Mouse (Mus musculus) right cerebral cortex, postnatal 10 days (tissue): ENCODE data around the gene Ngp.
"Not testable (repeated sequence)": the region's sequence is repeated elsewhere in the genome, so short reads cannot be mapped to it uniquely, and the experiment has no call there.

Source experiments
- DNase-seq, 2 experiments: peaks; one replicate each; pipeline ENCODE4 v3.0.0; 2021; ENCODE audit warnings: low spot score in 2 of 2

Gene Ngp

DNA sequence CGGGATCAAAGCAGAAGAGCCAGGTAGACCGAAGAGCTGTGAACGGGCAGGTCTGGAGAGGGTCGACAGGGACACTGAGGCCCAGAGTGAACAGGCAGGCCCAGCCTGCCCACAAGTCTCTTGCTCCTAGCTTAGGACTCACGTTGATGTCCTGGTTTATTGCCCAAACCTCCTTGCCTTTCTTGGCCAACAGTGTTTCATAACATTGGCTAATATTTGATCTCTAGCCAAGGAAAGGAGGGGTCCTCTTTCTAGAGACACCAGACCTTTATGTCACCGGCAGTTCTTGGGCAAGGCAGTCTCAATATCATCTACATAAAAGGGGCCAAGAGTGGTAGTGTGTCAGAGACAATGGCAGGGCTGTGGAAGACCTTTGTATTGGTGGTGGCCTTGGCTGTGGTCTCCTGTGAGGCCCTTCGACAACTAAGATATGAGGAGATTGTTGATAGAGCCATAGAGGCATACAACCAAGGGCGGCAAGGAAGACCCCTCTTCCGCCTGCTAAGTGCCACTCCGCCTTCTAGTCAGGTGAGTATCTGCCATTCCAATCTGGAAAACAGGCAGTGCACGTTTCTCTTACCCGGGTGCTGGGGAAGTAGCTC is at the start of gene Ngp:
Gene Ngp, plus strand, starts transcription at position 237 of the 602 bp plus-strand sequence.
- DNase-seq = no peak

DNA sequence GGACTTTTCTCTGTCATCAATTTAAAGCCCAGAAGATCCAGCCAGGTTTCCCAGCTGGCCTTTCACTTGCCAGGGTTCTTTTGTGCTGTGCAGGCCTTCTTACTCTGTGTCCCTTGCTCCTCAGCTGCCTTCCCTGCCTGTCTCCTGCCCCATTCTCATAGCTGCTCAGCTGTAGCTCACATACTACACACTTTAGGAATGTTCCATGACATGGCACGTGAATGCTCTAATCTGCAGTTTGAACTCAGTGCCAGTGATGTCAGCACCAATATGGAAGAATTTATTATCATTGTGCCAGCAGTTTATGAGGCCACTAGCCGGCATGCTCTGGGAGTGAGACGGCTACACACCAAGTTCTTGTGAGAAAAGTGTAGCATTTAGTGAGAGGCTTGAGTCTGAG is 49.7 kb upstream of the Ngp start:
- no peak for DNase-seq

DNA sequence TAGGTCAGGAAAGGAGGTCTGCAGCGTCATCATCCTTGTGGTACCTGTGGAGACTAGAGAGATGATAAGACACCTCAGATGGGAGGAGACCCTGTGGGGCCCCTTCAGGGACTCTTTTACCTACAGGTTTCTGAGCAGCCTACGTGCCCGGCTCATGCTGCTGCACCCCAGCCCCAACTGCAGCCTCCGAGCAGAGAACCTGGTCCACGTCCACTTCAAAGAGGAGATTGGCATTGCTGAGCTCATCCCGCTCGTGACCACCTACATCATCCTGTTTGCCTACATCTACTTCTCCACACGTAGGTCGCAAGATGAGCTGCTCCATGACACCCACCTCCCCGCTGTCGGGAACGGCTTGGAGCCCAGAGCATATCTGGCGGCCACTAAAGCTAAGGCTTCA is 45.7 kb upstream of the Ngp start:
- DNase-seq = no peak

DNA sequence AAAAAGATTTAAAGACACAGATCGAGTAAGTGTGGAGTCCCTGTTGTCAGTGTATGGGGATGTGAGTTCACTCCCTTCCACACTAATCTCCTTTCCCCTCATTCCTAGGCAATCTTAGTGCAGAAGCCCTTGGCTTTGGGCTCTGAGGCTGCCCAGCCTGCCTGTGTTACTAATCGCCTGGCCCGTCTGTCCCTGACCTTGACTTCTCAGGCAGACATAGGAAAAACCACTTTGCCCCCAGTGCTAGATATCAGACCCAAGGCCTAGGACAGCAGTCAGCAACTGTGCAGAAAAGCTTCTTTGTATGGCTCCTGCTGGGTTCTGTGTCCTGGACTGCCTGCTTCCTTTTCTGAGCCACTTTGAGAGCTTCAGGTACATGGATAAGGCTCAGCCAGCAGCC is 43.9 kb upstream of the Ngp start:
- DNase-seq = no peak

DNA sequence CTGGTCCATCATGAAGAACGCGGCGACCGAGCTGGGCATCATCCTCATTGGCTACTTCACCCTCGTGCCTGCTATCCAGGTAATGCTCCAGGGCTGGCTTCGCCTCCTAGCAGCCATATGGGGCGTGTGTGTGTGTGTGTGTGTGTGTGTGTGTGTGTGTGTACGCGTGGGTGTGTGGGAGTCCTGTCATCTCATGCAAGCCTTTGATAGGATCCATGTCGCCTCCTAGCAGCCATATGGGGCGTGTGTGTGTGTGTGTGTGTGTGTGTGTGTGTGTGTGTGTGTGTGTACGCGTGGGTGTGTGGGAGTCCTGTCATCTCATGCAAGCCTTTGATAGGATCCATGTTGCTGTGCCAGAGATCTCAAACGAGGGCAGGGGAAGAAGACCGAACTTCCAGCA is 41.9 kb upstream of the Ngp start:
- not testable (repeated sequence) for DNase-seq

DNA sequence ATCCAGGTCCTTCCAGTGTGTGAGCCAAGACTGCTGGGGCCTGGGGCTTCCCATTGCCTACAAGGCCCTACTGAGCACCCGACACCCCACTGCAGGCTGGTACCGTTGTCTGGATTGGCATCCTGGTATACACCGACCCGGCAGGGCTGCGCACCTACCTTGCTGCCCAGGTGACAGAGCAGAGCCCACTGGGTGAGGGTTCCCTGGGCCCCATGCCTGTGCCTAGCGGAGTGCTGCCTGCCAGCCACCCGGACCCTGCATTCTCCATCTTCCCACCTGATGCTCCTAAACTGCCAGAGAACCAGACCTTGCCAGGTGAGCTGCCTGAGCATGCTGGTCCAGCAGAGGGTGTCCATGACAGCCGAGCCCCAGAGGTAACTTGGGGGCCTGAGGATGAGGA is 40.2 kb upstream of the Ngp start:
- DNase-seq = no peak

DNA sequence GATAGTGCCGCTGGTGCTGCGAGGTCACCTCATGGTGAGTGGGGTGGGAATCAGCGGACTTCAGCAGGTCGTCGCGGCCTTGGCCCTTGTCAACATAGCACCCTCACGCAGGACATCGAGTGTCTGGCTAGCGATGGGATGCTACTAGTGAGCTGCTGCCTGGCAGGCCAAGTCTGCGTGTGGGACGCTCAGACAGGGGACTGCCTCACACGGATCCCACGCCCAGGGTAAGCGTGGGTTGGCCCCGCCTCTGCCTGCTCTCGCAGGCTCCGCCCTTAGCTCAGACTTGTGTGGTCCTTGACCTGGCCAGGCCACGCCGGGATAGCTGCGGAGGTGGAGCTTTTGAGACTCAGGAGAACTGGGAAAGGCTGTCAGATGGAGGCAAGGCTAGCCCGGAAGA is 38.9 kb upstream of the Ngp start:
- DNase-seq = no peak

DNA sequence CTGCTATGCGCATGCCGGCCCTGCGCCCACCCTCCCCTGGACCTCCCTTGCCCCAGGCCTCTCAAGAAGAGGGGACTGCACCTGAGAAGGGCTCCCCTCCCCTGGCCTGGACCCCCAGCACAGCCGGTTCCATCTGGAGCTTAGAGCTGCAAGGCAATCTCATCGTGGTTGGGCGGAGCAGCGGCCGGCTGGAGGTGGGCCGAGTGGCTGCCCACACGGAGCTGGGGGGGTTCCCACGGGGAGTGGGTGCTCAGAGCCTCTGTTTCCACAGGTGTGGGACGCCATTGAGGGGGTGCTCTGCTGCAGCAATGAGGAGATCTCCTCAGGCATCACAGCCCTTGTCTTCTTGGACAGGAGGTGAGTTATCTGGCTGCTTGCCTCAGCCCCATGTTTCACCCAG is 38.3 kb upstream of the Ngp start:
- no peak for DNase-seq

DNA sequence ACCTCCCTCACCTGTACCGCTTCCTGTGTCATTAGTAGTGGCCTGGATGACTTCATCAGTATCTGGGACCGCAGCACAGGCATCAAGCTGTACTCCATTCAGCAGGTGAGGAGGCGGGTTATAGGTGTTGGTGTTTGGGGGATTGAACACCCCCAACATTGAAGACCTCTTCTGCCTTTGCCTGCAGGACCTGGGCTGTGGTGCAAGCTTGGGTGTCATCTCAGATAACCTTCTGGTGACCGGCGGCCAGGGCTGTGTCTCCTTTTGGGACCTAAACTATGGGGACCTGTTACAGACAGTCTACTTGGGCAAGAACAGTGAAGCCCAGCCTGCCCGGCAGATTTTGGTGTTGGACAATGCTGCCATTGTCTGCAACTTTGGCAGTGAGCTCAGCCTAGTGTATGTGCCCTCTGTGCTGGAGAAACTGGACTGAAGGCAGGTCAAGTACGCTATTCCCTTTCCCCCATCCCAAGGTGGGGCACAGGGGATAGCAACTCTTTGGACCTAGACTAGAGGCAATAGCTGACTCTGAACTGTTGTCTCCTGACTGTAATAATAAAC is 35.1 kb upstream of the Ngp start:
- no peak for DNase-seq

DNA sequence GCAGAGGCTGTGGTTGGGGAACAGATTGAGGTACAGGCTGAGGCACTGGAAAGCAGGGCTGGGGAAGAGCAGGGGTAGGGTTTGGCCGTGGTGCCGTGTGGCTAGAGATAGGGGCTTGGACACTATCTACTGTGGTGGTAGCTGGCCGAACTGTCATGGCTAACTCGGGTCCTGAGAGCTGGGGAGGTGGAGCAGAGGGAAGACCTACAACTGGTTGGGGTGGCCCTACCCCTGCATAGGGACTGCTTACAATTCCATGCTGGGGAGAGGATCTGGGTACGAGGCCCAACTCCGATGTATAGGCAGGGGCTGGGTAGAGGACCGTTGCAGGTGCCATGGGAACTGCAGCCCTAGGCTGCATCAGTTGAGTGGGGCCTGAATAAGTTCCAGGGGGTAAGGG is 31.5 kb upstream of the Ngp start:
- no peak for DNase-seq

DNA sequence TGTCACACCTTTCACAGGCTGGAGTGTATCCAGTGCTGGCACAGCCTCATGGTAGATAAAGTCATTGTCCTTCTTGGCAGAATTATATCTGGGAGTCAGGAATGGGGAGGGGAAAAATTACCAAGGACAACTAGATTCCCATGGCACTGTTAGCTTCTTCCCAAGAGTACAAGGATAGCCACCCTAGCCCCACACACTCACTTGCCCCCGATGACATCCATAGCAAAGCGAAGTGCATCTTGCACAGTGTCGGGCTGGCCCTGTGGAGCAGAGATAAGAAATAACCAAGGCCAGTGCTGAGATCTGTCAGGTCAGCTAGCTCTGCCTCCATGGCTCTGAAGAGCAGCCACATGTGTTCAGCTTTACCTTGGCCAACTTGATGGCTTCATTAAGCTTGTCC is 28.7 kb upstream of the Ngp start:
- DNase-seq = no peak

DNA sequence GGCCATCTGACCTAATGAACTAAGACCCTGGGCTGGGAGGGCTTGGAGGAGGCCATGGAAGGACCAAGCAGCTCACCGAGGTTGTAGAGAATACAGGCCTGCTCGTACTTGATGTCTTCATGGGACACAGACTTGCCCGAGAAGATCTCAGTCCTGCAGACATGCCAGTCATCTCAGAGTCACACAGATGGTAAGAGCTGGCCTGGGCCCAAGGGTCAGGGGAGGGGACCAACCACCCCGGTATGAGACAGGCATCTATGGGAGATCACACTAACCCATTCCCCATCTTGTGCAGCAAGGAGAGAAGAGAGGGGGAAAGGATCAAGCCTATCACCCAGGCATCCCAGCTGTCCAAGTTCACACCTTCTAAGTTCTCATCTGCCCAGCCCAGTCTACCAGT is 26.3 kb upstream of the Ngp start:
- DNase-seq = no peak

DNA sequence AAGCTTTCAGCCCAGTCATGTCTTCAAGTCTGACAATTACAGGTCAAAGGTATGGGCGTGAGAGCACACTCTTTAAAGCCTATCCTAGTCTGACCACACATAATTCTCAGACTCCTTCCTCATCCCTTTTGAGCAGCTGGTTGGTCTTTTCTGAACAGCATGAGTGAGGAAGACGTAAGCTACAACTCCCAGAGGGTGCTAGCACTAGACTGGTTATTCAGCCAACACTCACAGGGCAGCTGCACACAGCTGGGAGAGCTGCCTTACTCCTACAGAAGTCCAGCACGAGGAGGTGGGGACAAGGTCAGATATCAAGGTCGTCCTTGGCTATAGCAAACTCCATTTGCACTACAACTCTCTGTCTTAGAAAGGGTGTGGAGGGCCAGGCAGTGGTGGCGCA is 18.9 kb upstream of the Ngp start:
- no peak for DNase-seq

DNA sequence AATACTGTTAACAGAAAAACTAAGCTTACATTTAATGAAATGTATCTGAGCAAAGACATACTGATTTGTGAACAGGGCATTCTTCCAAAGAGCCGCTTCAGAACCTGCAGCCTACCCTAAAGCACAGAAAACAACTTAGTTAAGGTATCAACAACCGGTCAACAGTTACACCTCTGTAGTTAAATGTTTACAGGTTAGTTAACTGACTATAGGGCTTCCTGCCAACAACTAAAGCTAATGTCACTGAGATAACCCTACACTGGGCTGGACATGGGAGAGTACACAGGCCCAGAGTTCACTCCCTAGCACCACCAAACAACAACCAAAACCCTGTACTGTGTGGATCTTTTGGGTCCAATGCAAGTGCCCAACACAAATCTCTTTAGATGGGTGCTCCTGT is 16.8 kb upstream of the Ngp start:
- no peak for DNase-seq

DNA sequence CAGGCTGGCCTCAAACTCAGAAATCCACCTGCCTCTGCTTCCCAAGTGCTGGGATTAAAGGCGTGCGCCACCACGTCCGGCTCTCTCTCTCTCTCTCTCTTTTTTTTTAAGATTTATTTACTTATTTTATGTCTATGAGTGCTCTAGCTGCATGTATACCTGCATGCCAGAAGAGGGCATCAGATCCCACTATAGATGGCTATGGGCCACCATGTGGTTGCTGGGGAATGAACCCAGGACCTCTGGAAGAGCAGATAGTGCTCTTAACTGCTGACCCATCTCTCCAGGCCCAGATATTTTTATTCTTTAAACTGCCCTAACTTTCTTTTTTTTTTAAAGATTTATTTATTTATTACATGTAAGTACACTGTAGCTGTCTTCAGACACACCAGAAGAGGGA is 16.3 kb upstream of the Ngp start:
- DNase-seq = not testable (repeated sequence)

DNA sequence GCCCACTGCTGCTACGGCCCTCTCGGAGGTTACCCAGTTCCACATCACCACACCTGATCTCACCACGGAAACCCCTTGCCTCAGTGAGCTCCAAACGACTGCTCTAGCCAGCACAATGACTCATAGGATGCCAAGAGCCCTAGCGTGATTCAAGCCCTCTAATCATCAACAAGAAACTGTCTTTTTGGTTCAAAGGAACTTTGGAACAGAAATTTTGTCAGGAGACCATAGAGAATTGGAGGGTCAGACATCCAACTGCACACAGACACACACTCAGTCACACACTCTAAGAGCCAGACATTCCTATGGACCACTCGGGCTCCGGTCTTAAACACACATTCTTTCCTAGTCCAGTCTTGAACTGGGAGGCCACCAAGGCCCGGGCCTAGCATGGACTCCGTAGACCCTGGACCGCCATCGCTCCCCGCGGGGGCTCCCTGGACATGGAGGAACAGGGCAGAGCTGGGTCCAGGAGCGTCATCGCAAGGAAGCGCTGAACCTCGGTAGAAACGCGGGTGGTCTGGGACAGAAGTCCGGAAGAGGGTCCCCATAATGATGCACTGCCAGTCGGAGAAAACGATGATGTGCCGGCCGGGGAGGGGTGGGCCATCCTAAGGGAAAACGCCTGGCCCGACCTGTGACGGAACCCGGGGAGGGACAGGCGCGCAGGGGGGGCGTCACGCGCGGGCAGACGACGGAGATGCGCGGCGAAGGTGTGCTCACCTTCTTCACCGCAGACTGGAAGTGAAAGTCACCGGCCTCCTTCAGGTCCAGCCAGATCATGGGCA is 12.0 kb upstream of the Ngp start:
- DNase-seq = no peak

DNA sequence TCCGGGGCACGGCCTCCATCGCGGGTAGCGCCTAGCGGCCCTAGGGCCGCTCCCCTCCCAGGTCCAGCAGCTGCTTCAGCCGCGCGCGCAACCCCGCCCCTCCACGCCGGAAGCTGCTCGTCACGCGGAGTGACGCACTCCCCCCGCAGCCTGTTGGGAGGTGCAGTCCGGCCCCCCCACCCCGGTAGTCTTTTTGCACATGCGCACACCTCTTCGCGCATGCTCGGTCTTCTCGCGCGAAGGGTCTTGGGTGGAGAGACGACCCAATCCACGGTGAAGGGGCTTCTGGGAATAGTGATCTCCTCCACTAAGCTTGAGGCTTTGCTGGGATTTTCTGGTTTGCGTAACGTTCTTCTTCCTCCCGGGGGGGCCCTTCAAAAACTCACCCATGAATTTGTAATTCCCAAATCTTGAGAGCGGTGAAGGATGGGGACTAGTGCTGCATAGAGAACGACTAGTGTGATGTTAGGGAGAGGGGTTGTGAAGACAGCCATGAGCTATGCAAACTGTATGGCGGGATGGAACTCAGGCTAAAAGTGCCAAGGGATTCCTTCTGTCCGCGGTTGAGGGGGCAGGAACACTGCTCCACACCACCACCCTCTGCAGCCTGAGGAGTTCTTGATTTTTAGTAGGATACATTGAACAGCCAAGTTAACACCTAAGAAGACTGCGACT is 11.3 kb upstream of the Ngp start, which contains the start of gene Ptpn23:
Gene Ptpn23, minus strand, starts transcription at position 115 of the 675 bp plus-strand sequence.
- DNase-seq = peak; percentile 97

DNA sequence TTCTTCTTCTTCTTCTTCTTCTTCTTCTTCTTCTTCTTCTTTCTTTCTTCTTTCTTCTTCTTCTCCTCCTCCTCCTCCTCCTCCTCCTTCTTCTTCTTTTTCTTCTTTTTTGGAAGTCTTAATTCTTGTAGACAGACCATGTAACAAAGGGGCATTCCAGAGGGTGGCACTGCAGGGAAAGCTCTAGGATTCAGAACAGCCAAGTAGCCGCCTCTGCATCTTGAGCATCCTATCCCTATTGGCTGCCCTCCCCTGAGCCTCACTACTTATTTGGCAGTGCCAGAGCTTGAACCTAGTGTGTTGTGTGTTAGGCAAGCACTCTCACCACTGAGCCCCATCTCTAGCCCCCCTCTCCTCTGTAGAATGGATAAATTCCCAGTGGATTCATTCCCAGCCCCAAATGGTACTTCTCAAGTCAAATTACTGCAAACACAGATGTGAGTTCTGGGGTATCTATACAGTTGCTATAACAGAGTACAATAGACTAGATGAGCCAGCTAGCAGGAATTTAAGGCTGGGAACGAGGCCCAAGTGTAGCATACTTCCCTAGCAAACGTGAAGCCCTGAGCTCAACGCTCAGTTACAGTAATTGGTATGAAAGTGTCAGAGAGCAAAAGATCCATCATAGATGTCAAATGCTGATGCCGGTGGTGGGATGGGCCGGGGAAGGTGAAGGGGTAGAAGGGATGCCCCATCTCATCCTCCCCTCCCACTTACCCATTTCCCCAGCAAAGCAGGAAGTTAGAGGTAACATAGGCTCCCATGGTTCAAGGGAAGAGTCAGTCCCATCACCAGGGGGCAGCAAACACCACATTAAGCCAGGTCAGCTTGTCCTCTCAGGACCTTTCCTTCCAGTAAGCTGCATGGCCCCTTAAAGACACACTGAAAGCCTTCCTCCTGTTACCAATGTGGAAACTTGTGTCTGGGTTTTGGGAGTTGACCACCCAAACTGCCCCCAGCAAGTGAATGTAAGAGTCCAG is 8.3 kb upstream of the Ngp start:
- DNase-seq = peak; percentile 82 to 87

DNA sequence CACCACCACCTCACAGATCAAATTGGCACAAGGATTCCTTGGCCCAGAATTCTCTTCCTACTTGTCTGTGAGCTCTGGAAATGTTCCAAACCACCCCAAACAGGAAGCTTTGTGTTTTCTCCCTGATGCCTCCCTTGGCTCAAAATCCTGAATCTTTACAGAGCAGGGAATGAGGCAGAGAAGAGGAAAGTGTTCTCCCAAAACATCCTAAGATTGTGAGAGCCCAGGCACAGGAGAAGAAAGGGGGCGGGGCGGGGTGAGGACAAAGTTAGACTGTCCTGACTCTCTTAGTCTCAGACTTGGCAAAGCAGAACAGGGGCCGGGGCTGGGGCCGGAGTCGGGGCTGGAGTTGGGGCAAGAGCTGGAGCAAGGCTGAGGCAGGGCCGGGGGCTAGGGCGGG is 6.6 kb upstream of the Ngp start:
- no peak for DNase-seq

DNA sequence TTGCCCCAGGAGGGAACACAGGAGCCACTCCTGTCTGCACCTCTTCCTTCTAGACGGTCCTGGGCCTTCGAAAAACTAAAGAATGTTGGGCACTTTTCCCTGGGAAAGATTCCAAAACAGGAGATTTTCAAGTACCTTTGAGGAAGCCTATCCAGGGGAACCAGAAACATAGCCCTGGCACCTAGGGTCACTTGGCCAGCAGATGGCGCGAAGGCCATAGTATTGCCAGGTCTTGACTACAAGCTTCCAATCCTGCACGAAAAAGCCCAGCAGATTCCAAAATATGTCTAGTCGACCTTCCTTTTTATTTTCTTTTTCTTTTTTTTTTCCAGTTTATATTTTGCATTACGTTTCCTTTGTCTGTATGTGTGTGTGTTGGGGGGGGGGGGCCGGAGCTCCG is 5.8 kb upstream of the Ngp start:
- DNase-seq = peak in 1 of 2 experiments; percentile 56

DNA sequence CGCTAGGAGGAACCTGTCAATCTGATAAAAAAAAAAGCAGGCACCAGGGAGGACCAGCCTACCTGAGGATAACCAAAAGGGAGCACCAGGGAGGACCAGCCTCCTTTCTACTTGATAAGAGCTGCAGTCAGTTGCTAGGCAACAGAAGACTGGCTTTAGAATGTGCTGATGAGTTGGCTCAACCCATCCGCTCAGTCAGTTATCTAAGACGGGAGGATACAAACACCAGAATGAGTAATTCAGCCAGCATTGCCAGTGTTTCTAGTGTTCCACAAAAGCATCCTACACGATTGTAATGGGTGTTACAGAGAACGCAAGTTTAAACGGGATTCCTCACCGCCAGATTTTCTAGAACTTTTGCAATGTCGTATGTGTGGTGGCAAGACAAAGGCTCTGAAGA is 11.7 kb downstream of the Ngp start:
- DNase-seq = peak in 1 of 2 experiments; percentile 60

DNA sequence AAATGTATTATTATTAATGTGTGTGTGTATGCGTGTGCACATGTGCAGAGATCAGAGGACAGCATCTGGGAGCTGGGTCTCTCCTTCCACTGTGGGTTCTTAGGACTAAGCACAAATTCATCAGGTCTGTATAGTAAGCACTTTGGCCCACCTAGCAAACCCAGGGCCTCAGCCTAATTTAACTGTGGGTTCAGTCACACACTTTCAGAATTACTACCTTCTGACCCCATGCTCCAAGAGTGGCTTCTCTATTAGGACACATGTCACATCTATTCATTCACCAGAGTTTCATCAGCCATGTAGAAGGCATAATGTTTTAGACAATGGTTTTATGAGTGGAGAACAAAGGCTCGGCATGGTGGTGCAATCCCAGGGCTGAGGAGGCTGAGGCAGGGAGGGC is 13.5 kb downstream of the Ngp start:
- DNase-seq = no peak
